Mouse (Mus musculus): ENCODE measurements around the gene Agbl4.

- TF ChIP-seq CTCF (IDR thresholded peaks at IDR 0.05; ENCODE audit: extremely low read depth, insufficient read depth, low read length) (no peak), POLR2A (IDR thresholded peaks at IDR 0.05; ENCODE audit: extremely low read depth, insufficient read depth, low read length) (no peak)
Measured at GRCm38 (mm10) chr4:111085330-111085729, 687.9 kb downstream of the Agbl4 start.

Measured in cortical plate, adult 2 months (tissue).